Mouse (Mus musculus) ES-Bruce4 (cell line): Measurements from ENCODE around the gene Rhbdd1.

Experiments
- CTCF ChIP-seq: IDR thresholded peaks from one replicate; pipeline ENCODE4 v1.8.1; 2011; ENCODE audit warnings: low read depth, low read length
- EP300 ChIP-seq: IDR thresholded peaks from 2 replicates; pipeline ENCODE4 v1.6.1; 2011; ENCODE audit warnings: low read depth, low read length; ENCODE audit not compliant: insufficient read depth
- POLR2A ChIP-seq: IDR thresholded peaks from one replicate; pipeline ENCODE4 v1.8.1; 2011; ENCODE audit warnings: low read length; ENCODE audit not compliant: insufficient read depth

GRCm38 (mm10) chr1:82384106-82384505 is 67.9 kb downstream of the Rhbdd1 start:
- TF ChIP-seq CTCF (no peak), POLR2A (no peak), EP300 (no peak)
